Mouse (Mus musculus): Measurements from ENCODE around the gene Rab31. TPM values are rescaled to one million over a fixed set of nuclear protein-coding genes. Genes with fewer than 3 reads are reported as not detected.

Gene Rab31
- total and polyA plus RNA-seq, 3 experiments = 0.79 to 2.8 (median 1.2) TPM

DNA sequence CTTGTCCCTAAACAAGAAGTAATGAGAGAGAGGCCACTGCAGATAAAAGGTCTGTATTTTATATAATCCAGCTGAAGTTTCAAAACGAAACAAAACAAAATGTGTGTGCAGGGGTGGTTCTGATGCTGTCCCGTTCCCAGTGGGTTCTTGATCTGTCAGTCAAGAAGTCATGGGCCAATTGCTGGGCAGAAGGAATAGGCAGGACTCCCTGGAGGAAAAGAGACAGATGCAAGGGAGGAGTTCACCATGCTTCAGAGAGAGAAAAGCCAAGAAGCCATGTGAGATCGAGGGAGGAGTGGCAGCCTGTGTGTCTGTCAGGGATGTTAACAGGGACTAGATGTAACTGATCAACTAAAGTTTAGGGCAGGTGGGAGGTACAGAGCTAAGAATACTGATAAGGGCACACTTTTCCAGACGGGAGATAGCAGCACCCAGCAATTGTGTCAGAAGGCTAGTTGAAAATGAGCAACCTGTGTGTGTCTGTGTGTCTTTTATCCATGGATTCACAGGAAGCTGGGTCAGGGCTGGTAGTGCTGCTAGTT is 54.8 kb downstream of the Rab31 start:
- in situ Hi-C loops (cut with MboI; ENCODE audit: low pct_ligation_motif_present, low pct_unique_long_range_greater_than_20kb, low sequenced_read_pairs) (no loop called here), dilution Hi-C loops (cut with MboI; ENCODE audit: extremely low pct_ligation_motif_present, extremely low pct_unique_long_range_greater_than_20kb, low sequenced_read_pairs) (no loop called here)
- H3K9ac ChIP-seq (ENCODE audit: insufficient read depth, low read depth) = no peak overlapping the region
- no peaks in the 10 kb centered on the region for H3K4me1 ChIP-seq (ENCODE audit: control insufficient read depth in 1 of 2, insufficient read depth in 2 of 2)
- no peaks in the 10 kb centered on the region for H3K27me3 ChIP-seq (replicated peaks)
- no peak overlapping the region for H3K27ac ChIP-seq (ENCODE audit: insufficient read depth, low read depth)
- no peak overlapping the region for H3K4me3 ChIP-seq (replicated peaks in 1 of 3; ENCODE audit: low read depth in 2 of 3, low read length in 2 of 3, poor library complexity in 1 of 3)
- TF ChIP-seq ELF1 (IDR thresholded peaks at IDR 0.05; ENCODE audit: low read depth, low read length) (no peak), ZKSCAN1 (IDR thresholded peaks at IDR 0.05; ENCODE audit: borderline replicate concordance, low read depth, low read length) (no peak)
- peaks cover 11% of the 10 kb centered on the region for H3K9me3 ChIP-seq (replicated peaks; ENCODE audit: low read length)
- no peak overlapping the region for H3K4me2 ChIP-seq (ENCODE audit: insufficient read depth, low read depth, poor library complexity, severe bottlenecking)
- no peaks in the 10 kb centered on the region for H3K36me3 ChIP-seq (replicated peaks in 1 of 2; ENCODE audit: control insufficient read depth in 1 of 2, insufficient read depth in 1 of 2, low read length in 1 of 2)
- no peak for DNase-seq (ENCODE audit: extremely low read depth)
- H3K79me2 ChIP-seq (replicated peaks; ENCODE audit: control insufficient read depth, extremely low read depth, insufficient read depth, poor library complexity, severe bottlenecking) = no peaks in the 10 kb centered on the region

DNA sequence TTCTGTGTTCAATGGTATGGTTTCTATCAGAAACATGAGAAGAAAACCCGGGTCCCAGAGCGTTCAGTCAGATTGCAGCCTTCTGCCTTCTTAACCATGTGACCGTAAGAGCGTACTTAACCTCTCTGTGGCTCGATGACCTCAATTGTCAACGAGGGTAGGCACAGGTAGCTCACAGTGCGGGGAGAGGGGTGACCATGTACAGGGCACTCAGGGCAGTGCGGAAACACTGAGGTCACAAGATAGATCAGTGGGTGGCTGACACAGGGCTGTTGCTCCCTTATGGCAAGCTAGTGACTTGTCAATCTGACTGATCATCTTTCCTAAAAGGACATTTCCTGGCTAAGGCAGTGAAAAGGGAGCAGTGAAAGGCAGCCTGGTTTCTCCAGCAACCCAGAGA is 58.5 kb downstream of the Rab31 start:
- dilution Hi-C loops (cut with MboI; ENCODE audit: extremely low pct_ligation_motif_present, extremely low pct_unique_long_range_greater_than_20kb, low sequenced_read_pairs) (no loop called here), in situ Hi-C loops (cut with MboI; ENCODE audit: low pct_ligation_motif_present, low pct_unique_long_range_greater_than_20kb, low sequenced_read_pairs) (no loop called here)
- TF ChIP-seq RAD21 (IDR thresholded peaks at IDR 0.05; ENCODE audit: low read depth, low read length) (no peak), USF2 (conservative IDR thresholded peaks at IDR 0.05; ENCODE audit: low read depth, low read length) (no peak), ZKSCAN1 (IDR thresholded peaks at IDR 0.05; ENCODE audit: borderline replicate concordance, low read depth, low read length) (no peak), MAFK (IDR thresholded peaks at IDR 0.05; ENCODE audit: insufficient replicate concordance, low read length) (no peak), IRF4 (IDR thresholded peaks at IDR 0.05; ENCODE audit: low read depth, low read length) (no peak)
- H3K27ac ChIP-seq (ENCODE audit: insufficient read depth, low read depth) = no peak overlapping the region
- DNase-seq (ENCODE audit: extremely low read depth) = no peak
- H3K9ac ChIP-seq (ENCODE audit: insufficient read depth, low read depth) = no peak overlapping the region
- H3K36me3 ChIP-seq (replicated peaks in 1 of 2; ENCODE audit: control insufficient read depth in 1 of 2, insufficient read depth in 1 of 2, low read length in 1 of 2) = no peaks in the 10 kb centered on the region
- H3K4me2 ChIP-seq (ENCODE audit: insufficient read depth, low read depth, poor library complexity, severe bottlenecking) = no peak overlapping the region
- H3K79me2 ChIP-seq (replicated peaks; ENCODE audit: control insufficient read depth, extremely low read depth, insufficient read depth, poor library complexity, severe bottlenecking) = no peaks in the 10 kb centered on the region
- H3K4me1 ChIP-seq (ENCODE audit: control insufficient read depth in 1 of 2, insufficient read depth in 2 of 2) = no peaks in the 10 kb centered on the region
- H3K27me3 ChIP-seq (replicated peaks) = no peaks in the 10 kb centered on the region
- peaks cover 17% of the 10 kb centered on the region for H3K9me3 ChIP-seq (replicated peaks; ENCODE audit: low read length)
- no peak overlapping the region for H3K4me3 ChIP-seq (replicated peaks in 1 of 3; ENCODE audit: low read depth in 2 of 3, low read length in 2 of 3, poor library complexity in 1 of 3)

DNA sequence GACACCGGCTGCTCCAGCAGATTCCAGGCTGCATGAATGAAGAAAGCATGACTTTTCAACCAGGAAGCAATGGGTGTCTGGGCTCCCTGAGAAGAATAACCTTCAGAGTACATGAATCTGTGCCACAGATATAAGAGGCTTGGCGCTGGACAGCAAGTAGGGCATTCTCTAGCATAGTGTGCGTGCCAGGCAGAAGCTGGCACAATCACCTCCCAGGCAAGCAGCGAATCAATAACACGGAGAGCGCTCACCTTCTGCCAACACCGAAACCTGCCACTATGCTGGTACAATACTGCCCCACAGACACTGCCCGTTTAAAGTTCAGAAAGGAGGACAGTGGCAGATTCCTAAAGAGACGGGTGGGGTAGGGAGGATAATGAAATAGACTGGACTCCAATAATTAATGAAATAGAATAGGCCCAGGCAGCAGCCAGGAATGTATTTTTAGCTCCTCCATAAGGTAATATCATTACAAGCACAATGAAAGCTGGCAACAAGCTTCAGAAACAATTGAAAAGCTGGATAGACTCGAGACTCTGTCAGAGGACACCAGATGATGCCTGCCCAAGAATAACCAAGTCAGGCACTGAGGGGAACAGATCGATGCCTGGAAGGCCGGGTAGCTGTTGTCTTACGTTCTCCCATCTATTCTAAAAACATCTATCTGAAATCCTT is 59.6 kb downstream of the Rab31 start:
- H3K27ac ChIP-seq (ENCODE audit: insufficient read depth, low read depth) = no peak overlapping the region
- H3K4me3 ChIP-seq (replicated peaks in 1 of 3; ENCODE audit: low read depth in 2 of 3, low read length in 2 of 3, poor library complexity in 1 of 3) = no peak overlapping the region
- H3K27me3 ChIP-seq (replicated peaks) = no peaks in the 10 kb centered on the region
- no peaks in the 10 kb centered on the region for H3K36me3 ChIP-seq (replicated peaks in 1 of 2; ENCODE audit: control insufficient read depth in 1 of 2, insufficient read depth in 1 of 2, low read length in 1 of 2)
- no peak overlapping the region for H3K4me2 ChIP-seq (ENCODE audit: insufficient read depth, low read depth, poor library complexity, severe bottlenecking)
- no peaks in the 10 kb centered on the region for H3K79me2 ChIP-seq (replicated peaks; ENCODE audit: control insufficient read depth, extremely low read depth, insufficient read depth, poor library complexity, severe bottlenecking)
- no peak overlapping the region for H3K9ac ChIP-seq (ENCODE audit: insufficient read depth, low read depth)
- dilution Hi-C loops (cut with MboI; ENCODE audit: extremely low pct_ligation_motif_present, extremely low pct_unique_long_range_greater_than_20kb, low sequenced_read_pairs) (no loop called here), in situ Hi-C loops (cut with MboI; ENCODE audit: low pct_ligation_motif_present, low pct_unique_long_range_greater_than_20kb, low sequenced_read_pairs) (no loop called here)
- H3K9me3 ChIP-seq (replicated peaks; ENCODE audit: low read length) = peaks cover 15% of the 10 kb centered on the region
- DNase-seq (ENCODE audit: extremely low read depth) = no peak
- TF ChIP-seq POLR2A (IDR thresholded peaks at IDR 0.05; ENCODE audit: low read depth, low read length) (no peak), MEF2A (IDR thresholded peaks at IDR 0.05; ENCODE audit: borderline replicate concordance, low read depth, low read length) (no peak), NELFE (IDR thresholded peaks at IDR 0.05; ENCODE audit: low read depth, low read length) (no peak), GABPA (IDR thresholded peaks at IDR 0.05; ENCODE audit: insufficient replicate concordance, low read depth, low read length) (no peak), SMC3 (IDR thresholded peaks at IDR 0.05; ENCODE audit: low read depth, low read length) (no peak), MYC (IDR thresholded peaks at IDR 0.05; ENCODE audit: low read depth, low read length) (no peak), MAZ (IDR thresholded peaks at IDR 0.05; ENCODE audit: low read depth, low read length) (no peak), USF2 (conservative IDR thresholded peaks at IDR 0.05; ENCODE audit: low read depth, low read length) (no peak), POLR2AphosphoS2 (IDR thresholded peaks at IDR 0.05; ENCODE audit: low read depth, low read length) (no peak), BHLHE40 (IDR thresholded peaks at IDR 0.05; ENCODE audit: low read depth, low read length) (no peak), ZMIZ1 (IDR thresholded peaks at IDR 0.05; ENCODE audit: low read depth, low read length) (no peak), CHD1 (IDR thresholded peaks at IDR 0.05; ENCODE audit: low read depth, low read length) (no peak), KAT2A (IDR thresholded peaks at IDR 0.05; ENCODE audit: insufficient replicate concordance, low read length) (no peak)
- no peaks in the 10 kb centered on the region for H3K4me1 ChIP-seq (ENCODE audit: control insufficient read depth in 1 of 2, insufficient read depth in 2 of 2)

Measured in CH12.LX (cell line).